Mouse (Mus musculus) myocyte (in vitro differentiated cells): ENCODE data around the gene E130114P18Rik.

Experiments used
- POLR2AphosphoS2 ChIP-seq: IDR thresholded peaks from one replicate; pipeline ENCODE4 v1.6.1; 2011; ENCODE audit warnings: low read depth, control low read depth; ENCODE audit not compliant: insufficient read length
- SRF ChIP-seq: IDR thresholded peaks from one replicate; pipeline ENCODE4 v1.6.1; 2011; ENCODE audit warnings: low read depth; ENCODE audit not compliant: control insufficient read depth, insufficient read length
- USF1 ChIP-seq: IDR thresholded peaks from one replicate; pipeline ENCODE4 v1.6.1; 2011; ENCODE audit warnings: low read depth, mild to moderate bottlenecking, control low read depth, moderate library complexity

GRCm38 (mm10) chr4:97648825-97649625, 128.9 kb downstream of the E130114P18Rik start:
- TF ChIP-seq SRF (no peak), POLR2AphosphoS2 (no peak), USF1 (no peak)
